24 mouse cellular contexts compared by ENCODE assay signal in genomic region chr8:88349046-88349445, GRCm38 (mm10). TPM values are rescaled to one million over a fixed set of nuclear protein-coding genes. Genes with fewer than 3 reads are reported as not detected.
A peak's percentile ranks its signal among the peaks of the same experiment; 100 is the strongest.
DNase-seq lines count a peak whose midpoint lies in the region; ATAC-seq and TF ChIP-seq lines count a peak whose summit lies in the region.
"Had no signal": no experiment of that assay in that cellular context is flagged by ENCODE, and none has a peak within 500 bp of the region (broad histone marks: within the 10 kb centered on the region; RNA-seq: fewer than 3 reads in every experiment).

No protein-coding gene starts in this region.

- H3K27ac ChIP-seq in heart, embryonic 13.5 days (replicated peaks): peak overlapping the region; percentile 68
- no peak overlapping the region for H3K27ac ChIP-seq in kidney, postnatal 0 days
- no peak overlapping the region for H3K27ac ChIP-seq in CH12.LX (ENCODE audit: insufficient read depth, low read depth)
- H3K27ac ChIP-seq in MEL (ENCODE audit: control insufficient read depth, low read depth, low read length): no peak overlapping the region
- H3K27ac ChIP-seq in midbrain, embryonic 13.5 days: no peak overlapping the region
- H3K27ac ChIP-seq: embryonic facial prominence, embryonic 10.5 days; forebrain, embryonic 15.5 days; hindbrain, embryonic 14.5 days; limb, embryonic 12.5 days; neural tube, embryonic 15.5 days had no signal

- H3K4me1 ChIP-seq in heart, embryonic 13.5 days: peaks cover 11% of the 10 kb centered on the region
- no peaks in the 10 kb centered on the region for H3K4me1 ChIP-seq in kidney, postnatal 0 days (replicated peaks; ENCODE audit: insufficient read depth, low read length)
- H3K4me1 ChIP-seq in CH12.LX (ENCODE audit: control insufficient read depth in 1 of 2, insufficient read depth in 2 of 2): no peaks in the 10 kb centered on the region
- H3K4me1 ChIP-seq in MEL (ENCODE audit: control insufficient read depth in 1 of 2, insufficient read depth in 2 of 2, low read length in 2 of 2): no peaks in the 10 kb centered on the region
- no peaks in the 10 kb centered on the region for H3K4me1 ChIP-seq in midbrain, embryonic 13.5 days (replicated peaks)
- H3K4me1 ChIP-seq: embryonic facial prominence, embryonic 10.5 days; forebrain, embryonic 15.5 days; limb, embryonic 12.5 days; neural tube, embryonic 15.5 days had no signal

- no peaks in the 10 kb centered on the region for H3K9me3 ChIP-seq in heart, embryonic 13.5 days
- H3K9me3 ChIP-seq in kidney, postnatal 0 days (replicated peaks; ENCODE audit: low read length): no peaks in the 10 kb centered on the region
- H3K9me3 ChIP-seq in CH12.LX (replicated peaks; ENCODE audit: low read length): no peaks in the 10 kb centered on the region
- H3K9me3 ChIP-seq in MEL (replicated peaks; ENCODE audit: insufficient read depth, low read length): no peaks in the 10 kb centered on the region
- no peaks in the 10 kb centered on the region for H3K9me3 ChIP-seq in midbrain, embryonic 13.5 days
- H3K9me3 ChIP-seq: embryonic facial prominence, embryonic 10.5 days; forebrain, embryonic 15.5 days; limb, embryonic 12.5 days; neural tube, embryonic 15.5 days had no signal

- TF ChIP-seq POLR2A in CH12.LX (IDR thresholded peaks at IDR 0.05; ENCODE audit: low read depth, low read length): no peak
- no peak for TF ChIP-seq POLR2A in MEL (IDR thresholded peaks at IDR 0.05; ENCODE audit: control insufficient read depth in 1 of 2, insufficient read depth in 1 of 2, low read depth in 1 of 2, low read length in 2 of 2, poor library complexity in 1 of 2)

- TF ChIP-seq RAD21 in CH12.LX (IDR thresholded peaks at IDR 0.05; ENCODE audit: low read depth, low read length) (peak; percentile 1), MEL (IDR thresholded peaks at IDR 0.05; ENCODE audit: low read depth, low read length) (peak; percentile 16; the same call in 1 of the 2 replicates)

- H3K27me3 ChIP-seq in heart, embryonic 13.5 days (replicated peaks): no peaks in the 10 kb centered on the region
- no peaks in the 10 kb centered on the region for H3K27me3 ChIP-seq in kidney, postnatal 0 days (ENCODE audit: insufficient read depth, low read length)
- no peaks in the 10 kb centered on the region for H3K27me3 ChIP-seq in CH12.LX (replicated peaks)
- H3K27me3 ChIP-seq in MEL (ENCODE audit: control insufficient read depth in 1 of 2, insufficient read depth in 2 of 2, low read length in 2 of 2): no peaks in the 10 kb centered on the region
- H3K27me3 ChIP-seq in midbrain, embryonic 13.5 days: no peaks in the 10 kb centered on the region
- H3K27me3 ChIP-seq: forebrain, embryonic 15.5 days; limb, embryonic 12.5 days; neural tube, embryonic 15.5 days had no signal

- H3K4me3 ChIP-seq in heart, embryonic 13.5 days: no peak overlapping the region
- H3K4me3 ChIP-seq in kidney, postnatal 0 days (replicated peaks; ENCODE audit: low read depth, low read length): no peak overlapping the region
- H3K4me3 ChIP-seq in CH12.LX (replicated peaks in 1 of 3; ENCODE audit: low read depth in 2 of 3, low read length in 2 of 3, poor library complexity in 1 of 3): no peak overlapping the region
- H3K4me3 ChIP-seq in MEL (ENCODE audit: control insufficient read depth in 1 of 2, insufficient read depth in 1 of 2, low read depth in 2 of 2, low read length in 2 of 2): no peak overlapping the region
- H3K4me3 ChIP-seq in midbrain, embryonic 13.5 days (replicated peaks): no peak overlapping the region
- H3K4me3 ChIP-seq: embryonic facial prominence, embryonic 10.5 days; forebrain, embryonic 15.5 days; limb, embryonic 12.5 days; neural tube, embryonic 15.5 days had no signal

- H3K36me3 ChIP-seq in heart, embryonic 13.5 days: peaks cover 92% of the 10 kb centered on the region
- peaks cover 75% of the 10 kb centered on the region for H3K36me3 ChIP-seq in kidney, postnatal 0 days (ENCODE audit: insufficient read depth, low read length)
- H3K36me3 ChIP-seq in CH12.LX (replicated peaks in 1 of 2; ENCODE audit: control insufficient read depth in 1 of 2, insufficient read depth in 1 of 2, low read length in 1 of 2) (peaks cover 65 to 91% of the 10 kb centered on the region in 2 experiments), MEL (ENCODE audit: control insufficient read depth in 1 of 2, insufficient read depth in 2 of 2, low read length in 2 of 2) (peaks cover 0 to 55% of the 10 kb centered on the region in 2 experiments; a peak in 2 of 4 replicates)
- peaks cover 90% of the 10 kb centered on the region for H3K36me3 ChIP-seq in midbrain, embryonic 13.5 days

- TF ChIP-seq CTCF in kidney, postnatal 0 days (IDR thresholded peaks at IDR 0.05; ENCODE audit: low read depth): 0 out of 2 replicates have a peak, but pooled peaks have one; percentile 14
- TF ChIP-seq CTCF in CH12.LX (conservative IDR thresholded peaks at IDR 0.05 in 1 of 2, IDR thresholded peaks at IDR 0.05 in 1 of 2; ENCODE audit: low read depth in 2 of 2, low read length in 2 of 2): no peak
- TF ChIP-seq CTCF in MEL (IDR thresholded peaks at IDR 0.05 in 2 of 3, conservative IDR thresholded peaks at IDR 0.05 in 1 of 3; ENCODE audit: control insufficient read depth in 1 of 3, insufficient read depth in 1 of 3, low read depth in 2 of 3, low read length in 3 of 3, poor library complexity in 1 of 3, severe bottlenecking in 1 of 3): peak in 1 of 3 experiments; percentile 23; a peak in 2 of 6 replicates

- no peak for ATAC-seq in heart, embryonic 13.5 days (ENCODE audit: extremely low read depth, insufficient number of reproducible peaks, low FRiP score, low TSS enrichment)
- no peak for ATAC-seq in kidney, postnatal 0 days (replicated peaks; ENCODE audit: low FRiP score, low read depth)
- ATAC-seq in midbrain, embryonic 13.5 days: no peak
- ATAC-seq: forebrain, embryonic 15.5 days; inflammation-experienced regulatory T-cells, adult 6 months; liver, postnatal 0 days had no signal

- in situ Hi-C loops in CH12.LX (cut with MboI; ENCODE audit: low pct_ligation_motif_present, low pct_unique_long_range_greater_than_20kb, low sequenced_read_pairs): no loop called here

- no peak overlapping the region for H3K4me2 ChIP-seq in heart, embryonic 13.5 days
- no peak overlapping the region for H3K4me2 ChIP-seq in kidney, postnatal 0 days (ENCODE audit: low read length)
- no peak overlapping the region for H3K4me2 ChIP-seq in CH12.LX (ENCODE audit: insufficient read depth, low read depth, poor library complexity, severe bottlenecking)
- no peak overlapping the region for H3K4me2 ChIP-seq in midbrain, embryonic 13.5 days (replicated peaks)
- H3K4me2 ChIP-seq: forebrain, embryonic 15.5 days; hindbrain, embryonic 14.5 days; limb, embryonic 12.5 days; liver, embryonic 11.5 days; midbrain, embryonic 11.5 days; neural tube, embryonic 15.5 days had no signal

- TF ChIP-seq EP300 in CH12.LX (IDR thresholded peaks at IDR 0.05; ENCODE audit: low read length): no peak
- no peak for TF ChIP-seq EP300 in MEL (IDR thresholded peaks at IDR 0.05; ENCODE audit: low read depth in 1 of 2, low read length in 2 of 2)

- H3K9ac ChIP-seq in heart, embryonic 13.5 days: no peak overlapping the region
- no peak overlapping the region for H3K9ac ChIP-seq in kidney, postnatal 0 days (ENCODE audit: low read depth, low read length)
- H3K9ac ChIP-seq in CH12.LX (ENCODE audit: insufficient read depth, low read depth): no peak overlapping the region
- H3K9ac ChIP-seq in MEL (ENCODE audit: control insufficient read depth, low read depth, low read length, poor library complexity, severe bottlenecking): no peak overlapping the region
- H3K9ac ChIP-seq in midbrain, embryonic 13.5 days (replicated peaks): no peak overlapping the region
- H3K9ac ChIP-seq: forebrain, embryonic 15.5 days; hindbrain, embryonic 14.5 days; limb, embryonic 12.5 days; liver, postnatal 0 days; neural tube, embryonic 15.5 days had no signal

- H3K79me2 ChIP-seq in CH12.LX (replicated peaks; ENCODE audit: control insufficient read depth, extremely low read depth, insufficient read depth, poor library complexity, severe bottlenecking): no peaks in the 10 kb centered on the region
- no peaks in the 10 kb centered on the region for H3K79me2 ChIP-seq in MEL (ENCODE audit: control insufficient read depth, insufficient read depth, low read length, poor library complexity)

- 38% methylated on average over 2 of the region's 2 CpGs for WGBS in heart, embryonic 13.5 days
- 71% methylated on average over 2 of the region's 2 CpGs for WGBS in kidney, postnatal 0 days
- 88% methylated on average over 2 of the region's 2 CpGs for WGBS in midbrain, embryonic 13.5 days

- dilution Hi-C loops in CH12.LX (cut with MboI; ENCODE audit: extremely low pct_ligation_motif_present, extremely low pct_unique_long_range_greater_than_20kb, low sequenced_read_pairs): no loop called here

- DNase-seq in heart, adult 11 months: no peak
- no peak for DNase-seq in kidney, postnatal 0 days (ENCODE audit: low spot score)
- no peak for DNase-seq in kidney, postnatal 36 days
- no peak for DNase-seq in CH12.LX (ENCODE audit: extremely low read depth)
- no peak for DNase-seq in MEL (ENCODE audit: low read depth, low spot score)
- DNase-seq: cerebellum, adult 9-10 months; gastrocnemius, postnatal 14 days; heart, postnatal 14 days; kidney, adult 8-10 months; kidney, postnatal 14 days; liver, postnatal 0 days; right cerebral cortex, adult 18-20 months; thymus, adult 2 months; thymus, postnatal 4 days had no signal

TF ChIP-seq in CH12.LX, 34 proteins besides CTCF, POLR2A, EP300 and RAD21:
- no peak for TF ChIP-seq BHLHE40 (IDR thresholded peaks at IDR 0.05; ENCODE audit: low read depth, low read length)

TF ChIP-seq in MEL, 35 proteins besides CTCF, POLR2A, EP300 and RAD21:
- TF ChIP-seq CHD1 (IDR thresholded peaks at IDR 0.05; ENCODE audit: low read depth, low read length): no peak
- no peak for TF ChIP-seq NRF1 (IDR thresholded peaks at IDR 0.05; ENCODE audit: insufficient read depth, low read depth, low read length, poor library complexity, severe bottlenecking)
- TF ChIP-seq TCF12 (IDR thresholded peaks at IDR 0.05; ENCODE audit: low read depth, low read length): no peak
- TF ChIP-seq MAZ (IDR thresholded peaks at IDR 0.05; ENCODE audit: low read depth, low read length): no peak
- peak; percentile 28 for TF ChIP-seq SMC3 (IDR thresholded peaks at IDR 0.05; ENCODE audit: low read depth, low read length)

RNA-seq across cellular contexts. Expression of gene Brd7, which starts 12.9 kb away (rescaled TPM):
- polyA plus RNA-seq in heart, embryonic 13.5 days (2015; fragmentation: Nextera tagmentation; extraction: Ambion mirVana): 67.1 and 68.2 TPM in 2 replicates
- polyA plus RNA-seq in kidney, postnatal 0 days (2015; fragmentation: Nextera tagmentation; extraction: Ambion mirVana): 64.6 and 75.1 TPM in 2 replicates
- total RNA-seq in CH12.LX (2012; rRNA removed) (46.3 and 46.6 TPM in 2 replicates), CH12.LX (2014; rRNA removed) (31.9 and 41.1 TPM in 2 replicates), MEL (2012; rRNA removed) (67.7 and 89.0 TPM in 2 replicates)
- polyA plus RNA-seq in CH12.LX (2012; ENCODE audit: insufficient read length, low read depth) (106 and 134 TPM in 2 replicates), MEL (2012; ENCODE audit: insufficient read depth in 1 of 2, insufficient read length in 2 of 2, low read depth in 1 of 2, low replicate concordance in 2 of 2, missing spikeins in 1 of 2) (100 to 1,000 TPM in 1 of 2 experiments, 10 to 100 TPM in 1; 40.0 to 192 TPM)
- polyA plus RNA-seq in midbrain, embryonic 13.5 days (2015; fragmentation: Nextera tagmentation; extraction: Ambion mirVana): 72.0 and 79.9 TPM in 2 replicates
